Mouse (Mus musculus): ENCODE results near the gene Plekhm3.

Plekhm3 gene

GRCm38 (mm10) chr1:64779863-64780262 lies 176.8 kb downstream of the Plekhm3 start:
- in situ Hi-C loops (cut with MseI, MboI) = no loop called here

- in situ Hi-C loops (cut with MseI, MboI) = no loop called here
These were observed 177.2 kb downstream of the Plekhm3 start for GRCm38 (mm10) chr1:64779415-64779814.

- in situ Hi-C loops (cut with MseI, MboI) = no loop called here
These were observed 183.3 kb downstream of the Plekhm3 start for GRCm38 (mm10) chr1:64773305-64773704.

- in situ Hi-C loops (cut with MseI, MboI) = no loop called here
These were observed 186.5 kb downstream of the Plekhm3 start for GRCm38 (mm10) chr1:64770169-64770568.

- in situ Hi-C loops (cut with MseI, MboI) = no loop called here
These were observed 195.0 kb downstream of the Plekhm3 start for GRCm38 (mm10) chr1:64761646-64762045.

GRCm38 (mm10) chr1:64757766-64758165 lies 198.9 kb downstream of the Plekhm3 start:
- in situ Hi-C loops (cut with MseI, MboI) = no loop called here

GRCm38 (mm10) chr1:64757254-64757653 lies 199.4 kb downstream of the Plekhm3 start:
- in situ Hi-C loops (cut with MseI, MboI) = no loop called here

- in situ Hi-C loops (cut with MseI, MboI) = no loop called here
These were observed 200.0 kb downstream of the Plekhm3 start for GRCm38 (mm10) chr1:64756640-64757030.

- in situ Hi-C loops (cut with MseI, MboI) = no loop called here
These were observed 200.5 kb downstream of the Plekhm3 start for GRCm38 (mm10) chr1:64755971-64756639.

- in situ Hi-C loops (cut with MseI, MboI) = no loop called here
These were observed 202.0 kb downstream of the Plekhm3 start for GRCm38 (mm10) chr1:64754658-64755057.

- in situ Hi-C loops (cut with MseI, MboI) = no loop called here
These were observed 203.0 kb downstream of the Plekhm3 start for GRCm38 (mm10) chr1:64753668-64754067.

- in situ Hi-C loops (cut with MseI, MboI) = no loop called here
These were observed 203.5 kb downstream of the Plekhm3 start for GRCm38 (mm10) chr1:64753109-64753508.

GRCm38 (mm10) chr1:64744616-64745015 lies 212.0 kb downstream of the Plekhm3 start:
- in situ Hi-C loops (cut with MseI, MboI) = no loop called here

GRCm38 (mm10) chr1:64742741-64743408 lies 213.7 kb downstream of the Plekhm3 start:
- in situ Hi-C loops (cut with MseI, MboI) = no loop called here

- in situ Hi-C loops (cut with MseI, MboI) = loop anchor here (10.0 kb wide), 1 partner anchor 176 kb away; no protein-coding TSS in a partner anchor
These were observed 218.0 kb downstream of the Plekhm3 start for GRCm38 (mm10) chr1:64738661-64739082.

- in situ Hi-C loops (cut with MseI, MboI) = loop anchor here (10.0 kb wide), 1 partner anchor 177 kb away; no protein-coding TSS in a partner anchor
These were observed 218.5 kb downstream of the Plekhm3 start for GRCm38 (mm10) chr1:64738180-64738555.

- in situ Hi-C loops (cut with MseI, MboI) = loop anchor here (10.0 kb wide), 1 partner anchor 177 kb away; no protein-coding TSS in a partner anchor
These were observed 219.0 kb downstream of the Plekhm3 start, which contains the start of gene Fzd5 for GRCm38 (mm10) chr1:64737502-64738179. Gene Fzd5, minus strand, starts transcription at chr1:64737751.

- in situ Hi-C loops (cut with MseI, MboI) = loop anchor here (10.0 kb wide), 1 partner anchor 178 kb away; no protein-coding TSS in a partner anchor
These were observed 219.7 kb downstream of the Plekhm3 start for GRCm38 (mm10) chr1:64736681-64737501.
